Mouse (Mus musculus) adrenal gland, postnatal 25 days (tissue): ENCODE data around the gene Cyp3a57. TPM values are rescaled to one million over a fixed set of nuclear protein-coding genes. Genes with fewer than 3 reads are reported as not detected.
"Not testable (repeated sequence)": the region's sequence is repeated elsewhere in the genome, so short reads cannot be mapped to it uniquely, and the experiment has no call there.

ENCODE experiments used
- DNase-seq: peaks from one replicate; pipeline ENCODE4 v3.0.0; 2021; ENCODE audit warnings: mixed read lengths
- long read RNA-seq: library from polyadenylated mRNA; stranded (forward); transcript quantifications from one replicate; pipeline ENCODE4 v2.0.0, GENCODE M21; 2021
- total RNA-seq: library from RNA; stranded (reverse); gene quantifications from 2 replicates; pipeline ENCODE4 v1.2.3, GENCODE M21; 2021

Cyp3a57 gene
- 0.27 TPM in 1 of 2 replicates, not detected in the other for total RNA-seq
- long read RNA-seq, partial matches to known transcripts: 0 of 1 reads
- long read RNA-seq, other reads (novel, unspliced or antisense): 0 of 1 reads

DNA sequence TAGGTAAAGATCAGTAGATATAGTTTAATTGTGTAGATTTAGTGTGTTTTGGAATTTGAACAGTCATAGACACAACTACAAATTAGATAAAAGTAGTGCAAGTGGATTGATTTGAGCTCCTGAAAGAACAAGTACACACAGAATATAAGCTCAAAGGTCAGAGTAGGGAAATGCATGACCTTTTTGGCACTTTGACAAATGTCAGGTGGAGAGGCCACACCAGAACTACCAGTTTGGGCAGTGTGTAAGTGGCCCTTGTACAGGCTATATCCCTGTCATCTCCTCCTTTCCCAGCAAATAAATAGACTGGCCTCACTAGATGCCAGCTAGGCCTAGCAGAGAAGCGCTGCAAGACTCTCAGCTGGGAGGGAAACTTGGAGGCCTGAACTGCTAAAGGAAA lies at the start of gene Cyp3a57:
Gene Cyp3a57, plus strand, starts transcription at position 339 of the 400 bp plus-strand sequence.
- no peak for DNase-seq

DNA sequence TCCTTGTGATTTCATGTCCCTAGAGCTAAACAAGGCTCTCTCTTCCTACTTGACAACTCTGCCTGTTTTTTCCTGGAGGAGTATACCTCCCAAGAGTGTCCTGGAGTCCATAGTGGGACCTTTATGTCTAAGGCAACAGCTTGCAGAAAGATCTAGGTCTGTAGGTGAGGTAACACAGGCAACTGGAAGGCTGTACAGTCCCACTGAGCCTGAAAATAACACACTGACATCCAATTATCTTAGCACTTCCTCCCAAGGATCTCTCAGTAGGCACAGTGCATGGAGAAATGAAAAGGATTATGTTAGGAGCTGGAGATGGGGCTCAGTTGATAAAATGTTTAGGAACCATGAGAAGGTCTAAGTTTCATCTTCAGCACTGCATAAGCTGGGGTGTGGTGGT lies 44.6 kb upstream of the Cyp3a57 start:
- DNase-seq: no peak

DNA sequence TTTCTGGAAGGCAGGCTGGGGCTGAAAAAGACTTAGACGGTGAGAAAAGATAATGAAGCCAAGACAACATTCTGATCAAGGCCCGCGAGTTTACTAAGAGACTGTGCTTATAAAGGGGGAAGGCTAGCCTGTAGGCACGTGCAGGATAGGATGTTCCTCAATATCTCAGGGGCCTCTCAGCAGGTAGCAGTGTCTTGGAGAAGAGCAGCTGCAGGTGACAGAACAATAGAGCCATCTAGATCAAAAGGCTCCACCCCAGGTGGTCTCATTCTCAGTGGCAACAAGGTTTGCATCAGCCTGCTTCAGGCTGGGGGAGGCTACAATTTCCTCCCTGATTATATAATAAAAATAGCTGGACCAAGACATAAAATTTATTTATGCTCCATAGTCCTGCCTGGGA lies 43.3 kb upstream of the Cyp3a57 start:
- DNase-seq: not testable (repeated sequence)

DNA sequence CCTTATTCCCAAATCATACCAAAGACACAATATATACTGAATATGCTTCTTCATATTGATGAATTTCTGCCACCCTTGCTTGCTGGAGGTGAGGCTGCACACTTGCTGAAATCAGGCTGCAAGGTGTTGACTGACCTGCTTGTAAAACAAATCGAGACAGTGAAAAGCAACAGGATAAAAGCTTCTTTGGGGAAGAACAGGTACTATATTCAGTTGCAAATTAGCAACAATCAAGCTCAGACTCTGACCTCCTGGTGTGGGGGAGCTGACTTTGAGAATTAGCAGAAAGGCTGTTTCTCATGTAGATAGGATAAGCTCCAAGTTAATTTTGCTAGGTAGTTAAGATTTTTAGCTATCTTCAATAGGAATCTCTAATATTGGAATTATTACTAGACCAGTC lies 42.7 kb upstream of the Cyp3a57 start:
- DNase-seq: no peak

DNA sequence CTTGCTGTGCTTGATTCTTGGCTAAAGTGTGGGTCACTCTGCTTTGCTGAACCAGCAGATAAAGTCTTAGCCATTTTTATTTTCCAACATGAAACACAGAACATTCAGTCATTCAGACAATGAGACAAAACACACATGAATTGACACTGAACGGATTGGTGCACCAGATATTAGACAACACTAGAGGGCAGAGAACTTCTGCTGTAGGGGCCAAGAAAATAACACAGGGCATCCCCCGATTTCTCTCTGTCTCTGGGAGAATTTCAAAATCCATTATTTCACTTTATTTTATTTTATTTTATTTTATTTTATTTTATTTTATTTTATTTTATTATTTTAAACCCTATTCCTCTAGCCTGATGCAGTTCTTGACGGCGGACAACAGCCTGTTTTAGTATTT lies 38.1 kb upstream of the Cyp3a57 start:
- DNase-seq: not testable (repeated sequence)

DNA sequence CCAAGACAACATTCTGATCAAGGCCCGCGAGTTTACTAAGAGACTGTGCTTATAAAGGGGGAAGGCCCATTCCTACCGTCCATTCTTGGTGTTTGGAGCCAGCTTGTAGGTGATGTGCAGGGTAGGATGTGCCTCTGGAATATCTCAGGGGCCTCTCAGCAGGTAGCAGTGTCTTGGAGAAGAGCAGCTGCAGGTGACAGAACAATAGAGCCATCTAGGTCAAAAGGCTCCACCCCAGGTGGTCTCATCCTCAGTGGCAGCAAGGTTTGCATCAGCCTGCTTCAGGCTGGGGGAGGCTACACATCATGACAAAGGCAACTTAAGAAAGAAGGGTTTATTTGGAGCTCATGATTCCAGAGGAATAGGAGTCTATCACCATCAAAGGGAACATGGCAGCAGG lies 37.3 kb upstream of the Cyp3a57 start:
- DNase-seq: not testable (repeated sequence)

DNA sequence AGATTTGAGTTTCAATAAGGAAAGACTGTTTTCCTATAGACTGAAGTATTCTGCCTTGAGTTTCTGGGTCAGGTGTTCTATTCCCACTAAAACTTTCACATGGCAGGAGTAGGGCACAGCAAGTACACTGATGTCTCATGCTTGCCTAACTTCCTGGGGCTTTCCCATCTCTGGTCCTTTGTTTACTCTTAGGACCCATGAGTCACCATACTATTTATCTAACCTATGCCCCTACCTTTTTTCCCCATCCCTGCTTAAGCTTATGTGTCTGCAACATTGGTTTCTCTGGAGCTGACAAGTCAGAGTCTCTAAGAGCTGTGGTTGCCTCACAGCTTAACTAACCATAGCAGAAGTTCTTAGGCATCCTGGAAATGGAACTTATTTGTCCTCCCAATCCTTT lies 31.2 kb upstream of the Cyp3a57 start:
- no peak for DNase-seq

DNA sequence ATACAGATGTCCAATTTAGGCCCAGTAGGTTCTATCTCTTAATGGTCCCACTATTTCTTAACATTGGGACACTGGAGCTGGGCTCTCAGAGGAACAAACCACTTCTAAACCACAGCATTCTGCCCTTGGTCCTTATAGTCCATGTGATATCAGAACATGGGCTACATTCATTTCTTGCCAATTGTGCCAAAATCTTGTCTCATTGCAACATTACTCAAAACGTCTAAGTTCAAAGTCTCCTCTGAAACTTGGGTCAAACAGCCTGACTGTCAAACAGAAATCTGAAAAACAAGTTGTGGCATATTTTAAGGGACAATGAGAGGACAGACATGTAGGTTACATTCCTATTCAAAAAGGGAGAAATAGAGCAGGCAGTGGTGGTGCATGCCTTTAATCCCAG lies 27.9 kb upstream of the Cyp3a57 start:
- DNase-seq: no peak

DNA sequence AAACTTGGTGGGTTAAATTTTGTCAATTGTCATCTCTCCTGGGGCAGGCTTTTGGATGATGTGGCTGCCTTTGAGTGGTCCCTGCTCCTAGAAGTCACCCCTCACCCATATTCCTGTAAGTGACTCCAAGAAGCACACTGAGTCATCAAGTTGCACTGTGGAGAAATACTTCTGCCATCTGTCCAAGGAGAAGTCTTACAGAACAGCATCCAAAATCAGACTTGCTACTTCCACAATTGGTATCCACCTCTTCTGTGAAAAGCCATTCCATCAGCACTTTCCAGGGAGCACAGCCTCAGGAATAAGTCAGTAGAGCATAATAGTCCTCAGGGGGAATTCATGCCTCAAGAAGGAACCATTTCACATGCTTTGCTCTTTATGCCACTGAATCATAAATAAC lies 6.3 kb upstream of the Cyp3a57 start:
- DNase-seq: not testable (repeated sequence)

DNA sequence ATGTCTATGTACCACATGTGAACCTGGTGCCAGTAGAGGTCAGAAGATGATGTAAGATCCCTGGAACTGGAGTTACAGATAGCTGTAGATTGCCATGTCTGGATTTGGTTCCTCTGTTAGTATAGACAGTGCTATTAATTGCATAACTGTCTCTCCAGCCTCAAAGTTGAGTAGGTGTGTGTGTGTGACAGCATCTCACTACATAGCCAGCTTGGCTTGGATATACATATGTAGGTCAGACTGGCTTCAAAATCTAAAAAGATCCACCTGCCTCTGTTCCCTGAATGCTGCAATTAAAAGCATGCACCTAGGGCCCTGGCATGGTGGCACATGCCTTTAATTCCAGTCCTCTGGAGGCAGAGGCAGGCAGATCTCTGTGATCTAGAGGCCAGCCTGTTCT lies 4.6 kb downstream of the Cyp3a57 start:
- no peak for DNase-seq

DNA sequence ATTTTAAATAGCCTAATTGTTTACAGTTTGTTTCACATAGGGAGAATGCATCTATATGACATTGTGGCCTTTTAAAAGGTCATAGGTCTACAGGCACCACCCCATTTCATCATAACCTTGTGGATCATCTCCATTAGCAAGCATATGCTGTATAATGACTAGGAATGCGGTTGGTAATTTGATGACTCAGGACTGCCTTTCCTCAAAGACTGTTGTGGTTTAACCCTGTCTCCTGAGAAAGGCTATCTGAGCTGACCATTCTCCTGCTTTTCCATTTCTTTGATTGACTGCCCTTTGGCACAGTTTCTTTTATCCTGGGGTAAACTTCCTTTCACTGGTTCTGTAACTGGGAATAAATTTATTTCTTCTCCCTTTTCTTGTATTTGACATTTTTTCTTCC lies 8.0 kb downstream of the Cyp3a57 start:
- DNase-seq: no peak

DNA sequence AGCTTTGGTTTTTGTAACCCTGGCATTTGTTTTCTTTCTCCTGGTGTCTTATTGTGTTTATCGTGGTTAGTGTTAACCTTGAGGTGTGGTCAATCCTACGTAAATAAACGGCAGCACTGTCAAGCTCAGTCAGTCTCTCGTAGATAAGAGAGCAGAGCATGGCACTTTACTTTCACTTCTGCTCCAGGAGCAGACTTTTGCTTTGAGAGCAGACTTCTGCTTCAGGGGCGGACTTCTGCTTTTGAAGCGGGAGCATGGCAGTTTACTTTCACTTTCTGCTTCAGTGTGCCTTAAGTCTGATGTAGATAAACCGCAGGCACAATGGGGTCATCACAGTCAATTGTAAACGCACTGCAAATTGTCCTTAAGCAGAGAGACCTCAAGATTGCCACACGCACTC lies 70.3 kb downstream of the Cyp3a57 start:
- not testable (repeated sequence) for DNase-seq

DNA sequence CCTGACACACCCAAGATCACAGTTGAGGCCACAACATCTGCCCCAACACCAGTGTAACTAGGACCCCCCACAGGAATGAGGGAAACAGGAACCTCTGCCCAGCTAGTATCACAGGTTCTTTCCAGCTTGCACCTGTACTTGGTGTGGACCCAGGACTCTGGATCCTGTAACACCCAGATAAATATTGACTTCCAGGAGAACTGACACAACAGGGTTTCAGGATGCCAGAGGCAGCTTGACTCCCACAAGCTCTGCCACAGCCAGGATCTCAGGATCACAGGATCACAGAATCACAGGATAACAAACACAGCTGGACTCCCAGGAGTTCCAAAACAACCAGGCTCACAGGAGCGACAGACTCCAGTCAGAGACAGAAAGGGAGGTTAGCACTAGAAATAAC lies 77.2 kb downstream of the Cyp3a57 start:
- no peak for DNase-seq

DNA sequence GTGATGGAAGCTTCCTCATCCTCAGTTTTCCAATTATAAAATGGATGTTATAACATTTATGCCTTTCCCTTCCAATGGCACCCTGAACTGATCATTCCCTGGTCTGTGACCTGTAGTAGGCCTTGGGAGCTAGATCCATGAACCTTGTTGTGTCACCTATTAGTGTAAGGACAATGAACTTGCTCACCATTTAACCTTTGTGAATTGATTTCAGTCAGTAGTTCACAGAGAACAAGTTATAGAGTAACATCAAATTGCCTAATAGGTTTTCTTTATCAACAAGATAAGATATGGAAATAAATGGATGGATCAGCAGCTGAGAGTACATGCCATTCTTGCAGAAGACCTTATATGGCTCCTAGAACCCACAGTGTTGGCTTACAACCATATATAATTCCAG lies 85.9 kb downstream of the Cyp3a57 start:
- DNase-seq: no peak

DNA sequence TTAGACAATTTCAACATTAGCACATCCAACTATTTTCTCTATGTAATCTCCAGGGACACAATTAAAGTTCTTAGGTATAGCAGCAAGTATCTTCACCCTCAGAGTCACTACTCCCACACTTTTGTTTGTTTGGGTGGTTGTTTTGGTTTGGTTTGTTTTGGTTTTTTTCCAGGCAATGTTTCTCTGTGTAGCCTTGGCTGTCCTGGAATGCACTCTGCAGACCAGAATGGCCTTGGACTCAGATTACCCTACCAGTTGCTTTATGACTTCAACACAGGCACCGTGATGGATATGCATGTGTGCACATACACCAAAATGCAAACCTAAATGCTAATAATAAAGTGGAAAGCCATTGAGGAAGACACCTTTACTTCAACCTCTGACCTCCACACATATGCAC lies 88.6 kb downstream of the Cyp3a57 start:
- no peak for DNase-seq

Other genes with a start within 250 kb of the Cyp3a57 start
- gene Arpc1b, start 231.1 kb upstream of the Cyp3a57 start, total RNA-seq: 243 and 311 TPM in 2 replicates
- gene Pdap1, start 205.0 kb upstream of the Cyp3a57 start, total RNA-seq: 91.0 and 131 TPM in 2 replicates
- 113 and 115 TPM in 2 replicates for gene Bud31, start 204.9 kb upstream of the Cyp3a57 start, total RNA-seq
- 35.1 and 38.5 TPM in 2 replicates for gene Ptcd1, start 178.2 kb upstream of the Cyp3a57 start, total RNA-seq
- gene Cpsf4, start 178.1 kb upstream of the Cyp3a57 start, total RNA-seq: 22.9 and 23.2 TPM in 2 replicates
- gene Atp5j2, start 153.2 kb upstream of the Cyp3a57 start, total RNA-seq: 437 and 448 TPM in 2 replicates
- gene Zkscan14, start 143.4 kb upstream of the Cyp3a57 start, total RNA-seq: 9.3 and 13.3 TPM in 2 replicates
- 11.1 and 12.9 TPM in 2 replicates for gene Zkscan5, start 140.7 kb upstream of the Cyp3a57 start, total RNA-seq
- gene Zfp655, start 113.6 kb upstream of the Cyp3a57 start, total RNA-seq: 59.8 and 67.4 TPM in 2 replicates
- gene Zscan25, start 64.8 kb upstream of the Cyp3a57 start, total RNA-seq: 18.0 and 19.2 TPM in 2 replicates
- not detected in 2 replicates for gene Cyp3a16, start 124.4 kb downstream of the Cyp3a57 start, total RNA-seq
- gene Cyp3a41b, start 239.5 kb downstream of the Cyp3a57 start, total RNA-seq: not detected in 2 replicates